Mouse (Mus musculus): ENCODE measurements around the gene Nek6.

GRCm38 (mm10) chr2:38546222-38546621, 34.8 kb downstream of the Nek6 start:
- TF ChIP-seq CTCF (IDR thresholded peaks at IDR 0.05; ENCODE audit: low read depth) (no peak), EP300 (optimal IDR thresholded peaks at IDR 0.05) (no peak)

Measured in stomach, postnatal 0 days (tissue).